22 mouse cellular contexts compared by ENCODE assay signal in genomic region chr8:94518331-94518730, GRCm38 (mm10). TPM values are rescaled to one million over a fixed set of nuclear protein-coding genes. Genes with fewer than 3 reads are reported as not detected.
DNase-seq lines count a peak whose midpoint lies in the region; ATAC-seq lines count a peak whose summit lies in the region.
"Had no signal": no experiment of that assay in that cellular context is flagged by ENCODE, and none has a peak within 500 bp of the region (broad histone marks: within the 10 kb centered on the region; RNA-seq: fewer than 3 reads in every experiment).

No protein-coding gene starts in this region.

- H3K4me2 ChIP-seq in embryonic facial prominence, embryonic 14.5 days (ENCODE audit: low read depth, low read length), result no peak overlapping the region
- H3K4me2 ChIP-seq: embryonic facial prominence, embryonic 15.5 days; forebrain, embryonic 12.5 days; heart, embryonic 13.5 days had no signal

- H3K36me3 ChIP-seq in embryonic facial prominence, embryonic 14.5 days (ENCODE audit: control insufficient read depth, insufficient read depth, low read length), result no peaks in the 10 kb centered on the region
- H3K36me3 ChIP-seq in embryonic facial prominence, embryonic 10.5 days (replicated peaks), result no peaks in the 10 kb centered on the region
- H3K36me3 ChIP-seq: embryonic facial prominence, embryonic 15.5 days; forebrain, embryonic 12.5 days; heart, embryonic 13.5 days had no signal

- no peaks in the 10 kb centered on the region for H3K9me3 ChIP-seq in embryonic facial prominence, embryonic 14.5 days (ENCODE audit: control insufficient read depth, low read length)
- H3K9me3 ChIP-seq in embryonic facial prominence, embryonic 10.5 days, result no peaks in the 10 kb centered on the region
- H3K9me3 ChIP-seq: embryonic facial prominence, embryonic 15.5 days; forebrain, embryonic 12.5 days; heart, embryonic 13.5 days had no signal

- no peaks in the 10 kb centered on the region for H3K27me3 ChIP-seq in embryonic facial prominence, embryonic 14.5 days (replicated peaks; ENCODE audit: control insufficient read depth, insufficient read depth, low read length)
- no peaks in the 10 kb centered on the region for H3K27me3 ChIP-seq in embryonic facial prominence, embryonic 10.5 days (replicated peaks; ENCODE audit: low read depth, poor library complexity, severe bottlenecking)

- 69% methylated on average over 10 of the region's 10 CpGs for WGBS in embryonic facial prominence, embryonic 14.5 days
- WGBS in embryonic facial prominence, embryonic 10.5 days, result 80% methylated on average over 10 of the region's 10 CpGs

- no peak overlapping the region for H3K27ac ChIP-seq in embryonic facial prominence, embryonic 14.5 days (replicated peaks; ENCODE audit: low read depth, low read length)
- H3K27ac ChIP-seq in embryonic facial prominence, embryonic 10.5 days (replicated peaks), result no peak overlapping the region
- H3K27ac ChIP-seq: embryonic facial prominence, embryonic 15.5 days; forebrain, embryonic 12.5 days; heart, embryonic 13.5 days had no signal

- no peak overlapping the region for H3K4me3 ChIP-seq in embryonic facial prominence, embryonic 14.5 days (ENCODE audit: low read depth, low read length)
- no peak overlapping the region for H3K4me3 ChIP-seq in embryonic facial prominence, embryonic 10.5 days
- H3K4me3 ChIP-seq: embryonic facial prominence, embryonic 15.5 days; erythroblast, embryonic 14.5 days; forebrain, embryonic 12.5 days; heart, embryonic 13.5 days had no signal

- H3K4me1 ChIP-seq in embryonic facial prominence, embryonic 14.5 days (ENCODE audit: control insufficient read depth, insufficient read depth, low read length), result no peaks in the 10 kb centered on the region
- no peaks in the 10 kb centered on the region for H3K4me1 ChIP-seq in embryonic facial prominence, embryonic 10.5 days
- H3K4me1 ChIP-seq: embryonic facial prominence, embryonic 15.5 days; forebrain, embryonic 12.5 days; heart, embryonic 13.5 days had no signal

- H3K9ac ChIP-seq in embryonic facial prominence, embryonic 14.5 days (ENCODE audit: low read depth, low read length), result no peak overlapping the region
- H3K9ac ChIP-seq: embryonic facial prominence, embryonic 15.5 days; forebrain, embryonic 12.5 days; heart, embryonic 13.5 days had no signal

- peak; percentile 38 for DNase-seq in adrenal gland, postnatal 10 days
- DNase-seq in adrenal gland, postnatal 4 days (ENCODE audit: low spot score in 2 of 2), result no peak
- peak; percentile 17 for DNase-seq in embryonic facial prominence, embryonic 14.5 days (ENCODE audit: low spot score)
- DNase-seq in embryonic facial prominence, embryonic 10.5 days (ENCODE audit: low spot score), result no peak
- peak; percentile 16 for DNase-seq in R1 (ENCODE audit: low read depth, low spot score)
- peak; percentile 6 for DNase-seq in gonadal fat pad, adult 2 months (ENCODE audit: low read depth)
- no peak for DNase-seq in ovary, adult 18-20 months (ENCODE audit: low spot score)
- no peak for DNase-seq in layer of hippocampus, postnatal 36 days
- DNase-seq: cerebellum, adult 11-12 months; cerebellum, adult 9-10 months; cerebellum, postnatal 36 days; gastrocnemius, postnatal 14 days; heart, adult 11 months; heart, postnatal 36 days; kidney, adult 18-20 months had no signal

- 0 out of 2 replicates have a peak, but pooled peaks have one; percentile 33 for ATAC-seq in embryonic facial prominence, embryonic 14.5 days (ENCODE audit: low read depth)
- ATAC-seq: forebrain, embryonic 16.5 days; hindbrain, embryonic 16.5 days; Patski had no signal

RNA-seq across cellular contexts. Expression of gene Cpne2, which starts 14.5 kb away (rescaled TPM):
- 10 to 100 TPM; 12.6 to 16.6 TPM for total RNA-seq in adrenal gland, postnatal 10 days (2021)
- total RNA-seq in adrenal gland, postnatal 4 days (2021), result 10 to 100 TPM; 18.1 to 20.4 TPM
- polyA plus RNA-seq in embryonic facial prominence, embryonic 14.5 days (2014; fragmentation: Nextera tagmentation; extraction: Ambion mirVana), result 12.4 and 13.8 TPM in 2 replicates
- polyA plus RNA-seq in embryonic facial prominence, embryonic 10.5 days (2016; fragmentation: Nextera tagmentation; extraction: Ambion mirVana), result 9.1 and 9.9 TPM in 2 replicates
- polyA plus RNA-seq in gonadal fat pad, adult 2 months (2012; rRNA removed), result 45.6 and 50.1 TPM in 2 replicates
- total RNA-seq in layer of hippocampus, postnatal 36 days (2021), result 10 to 100 TPM; 37.8 to 44.4 TPM

Comparison
In these comparisons a context has a peak if more than half of its experiments do, and no peak if none do; other contexts are left out.
1. DNase-seq: peak in adrenal gland, postnatal 10 days (single experiment), embryonic facial prominence, embryonic 14.5 days (single experiment), R1 (single experiment) and gonadal fat pad, adult 2 months (single experiment); none in adrenal gland, postnatal 4 days (0 of 2), embryonic facial prominence, embryonic 10.5 days (single experiment), ovary, adult 18-20 months (single experiment) and layer of hippocampus, postnatal 36 days (0 of 2).